Mouse (Mus musculus) limb, embryonic 12.5 days (tissue): ENCODE measurements around the gene 4921507P07Rik. TPM values are rescaled to one million over a fixed set of nuclear protein-coding genes. Genes with fewer than 3 reads are reported as not detected.

ENCODE experiments used
- ATAC-seq: fragments of 200-750 bp; cut with Nextera tagmentation; 2 replicates; pipeline ENCODE4 v1.8.0; 2017; ENCODE audit warnings: low read depth, moderate TSS enrichment; ENCODE audit not compliant: insufficient number of reproducible peaks, insufficient read depth, low FRiP score, low TSS enrichment
- H3K27ac ChIP-seq: fragments of 300-500 bp; sonication (generic); 2 replicates; pipeline ENCODE4 v1.5.1; 2016; ENCODE audit warnings: mild to moderate bottlenecking, moderate library complexity
- H3K27me3 ChIP-seq: fragments of 300-500 bp; sonication (generic); 2 replicates; pipeline ENCODE4 v1.6.1; 2016; ENCODE audit warnings: mild to moderate bottlenecking, moderate library complexity
- H3K36me3 ChIP-seq: fragments of 300-500 bp; sonication (generic); 2 replicates; pipeline ENCODE4 v1.6.1; 2016; ENCODE audit warnings: mild to moderate bottlenecking, moderate library complexity
- H3K4me1 ChIP-seq: fragments of 300-500 bp; sonication (generic); replicated peaks from 2 replicates; pipeline ENCODE4 v1.6.1; 2016
- H3K4me2 ChIP-seq: fragments of 300-500 bp; sonication (generic); 2 replicates; pipeline ENCODE4 v1.6.1; 2016; ENCODE audit warnings: mild to moderate bottlenecking, moderate library complexity
- H3K4me3 ChIP-seq: fragments of 300-500 bp; sonication (generic); replicated peaks from 2 replicates; pipeline ENCODE4 v1.5.1; 2016; ENCODE audit warnings: mild to moderate bottlenecking
- H3K9ac ChIP-seq: fragments of 300-500 bp; sonication (generic); replicated peaks from 2 replicates; pipeline ENCODE4 v1.6.1; 2016; ENCODE audit warnings: mild to moderate bottlenecking, moderate library complexity
- H3K9me3 ChIP-seq: fragments of 300-500 bp; sonication (generic); 2 replicates; pipeline ENCODE4 v1.6.1; 2016; ENCODE audit warnings: mild to moderate bottlenecking, moderate library complexity
- WGBS: fragments of 180-500 bp; shearing (Covaris S2); methylation state at CpG from one replicate; pipeline ENCODE4 v1.1.7; 2016; 5-methylcytosine and 5-hydroxymethylcytosine counted together
- polyA plus RNA-seq: library from polyadenylated mRNA; unstranded; fragments of >200 nt; fragmentation: Nextera tagmentation; extraction: Ambion mirVana; gene quantifications from 2 replicates; pipeline ENCODE4 v1.2.1, GENCODE M21; 2016

The 4921507P07Rik gene
- polyA plus RNA-seq, 1 experiment from 2014 or later, result 0.71 TPM

GRCm38 (mm10) chr6:50590234-50590633 lies 6.2 kb downstream of the 4921507P07Rik start:
- H3K27ac ChIP-seq, result no peak overlapping the region
- H3K4me2 ChIP-seq, result no peak overlapping the region
- no peak overlapping the region for H3K4me3 ChIP-seq
- 0 out of 2 replicates have a peak, but pooled peaks cover 2% of the 10 kb centered on the region for H3K4me1 ChIP-seq
- no peak overlapping the region for H3K9ac ChIP-seq
- H3K9me3 ChIP-seq, result no peaks in the 10 kb centered on the region
- WGBS, result 84% methylated on average over 3 of the region's 3 CpGs
- no peaks in the 10 kb centered on the region for H3K36me3 ChIP-seq
- H3K27me3 ChIP-seq, result peaks cover 1% of the 10 kb centered on the region; the same call in 1 of the 2 replicates
- ATAC-seq, result no peak

GRCm38 (mm10) chr6:50588251-50588650 lies 8.2 kb downstream of the 4921507P07Rik start:
- 98% methylated on average over 1 of the region's 1 CpGs for WGBS

GRCm38 (mm10) chr6:50587412-50587811 lies 9.0 kb downstream of the 4921507P07Rik start:
- Histone ChIP-seq H3K4me2 (no peak overlapping the region), H3K4me3 (no peak overlapping the region), H3K9ac (no peak overlapping the region), H3K27me3 (no peaks in the 10 kb centered on the region), H3K4me1 (0 out of 2 replicates have a peak, but pooled peaks cover 3% of the 10 kb centered on the region), H3K36me3 (no peaks in the 10 kb centered on the region), H3K27ac (no peak overlapping the region), H3K9me3 (no peaks in the 10 kb centered on the region)
- 87% methylated on average over 2 of the region's 2 CpGs for WGBS
- ATAC-seq, result no peak

More at GRCm38 (mm10) chr6:50588251-50588650, 8.2 kb downstream of the 4921507P07Rik start:
- Histone ChIP-seq H3K36me3 (no peaks in the 10 kb centered on the region), H3K27me3 (no peaks in the 10 kb centered on the region), H3K4me1 (0 out of 2 replicates have a peak, but pooled peaks cover 3% of the 10 kb centered on the region), H3K9me3 (no peaks in the 10 kb centered on the region), H3K4me2 (no peak overlapping the region), H3K9ac (no peak overlapping the region), H3K27ac (no peak overlapping the region), H3K4me3 (no peak overlapping the region)
- no peak for ATAC-seq

GRCm38 (mm10) chr6:50586316-50586715 lies 10.1 kb downstream of the 4921507P07Rik start:
- H3K4me2 ChIP-seq, result no peak overlapping the region
- ATAC-seq, result no peak
- no peak overlapping the region for H3K9ac ChIP-seq
- 72% methylated on average over 5 of the region's 5 CpGs for WGBS
- H3K36me3 ChIP-seq, result no peaks in the 10 kb centered on the region
- H3K4me1 ChIP-seq, result 0 out of 2 replicates have a peak, but pooled peaks cover 3% of the 10 kb centered on the region
- no peak overlapping the region for H3K27ac ChIP-seq
- H3K27me3 ChIP-seq, result no peaks in the 10 kb centered on the region
- no peak overlapping the region for H3K4me3 ChIP-seq
- no peaks in the 10 kb centered on the region for H3K9me3 ChIP-seq

GRCm38 (mm10) chr6:50585733-50586132 lies 10.7 kb downstream of the 4921507P07Rik start:
- 76% methylated on average over 7 of the region's 7 CpGs for WGBS
- Histone ChIP-seq H3K27me3 (no peaks in the 10 kb centered on the region), H3K9me3 (no peaks in the 10 kb centered on the region), H3K27ac (no peak overlapping the region), H3K9ac (no peak overlapping the region), H3K4me2 (no peak overlapping the region), H3K4me3 (no peak overlapping the region), H3K4me1 (0 out of 2 replicates have a peak, but pooled peaks cover 3% of the 10 kb centered on the region), H3K36me3 (no peaks in the 10 kb centered on the region)
- no peak for ATAC-seq

- Histone ChIP-seq H3K4me2 (no peak overlapping the region), H3K27me3 (no peaks in the 10 kb centered on the region), H3K9me3 (no peaks in the 10 kb centered on the region), H3K9ac (no peak overlapping the region), H3K4me3 (no peak overlapping the region), H3K27ac (no peak overlapping the region), H3K36me3 (no peaks in the 10 kb centered on the region), H3K4me1 (peaks cover 5% of the 10 kb centered on the region; the same call in 1 of the 2 replicates)
- WGBS, result 87% methylated on average over 1 of the region's 1 CpGs
- ATAC-seq, result no peak
These were observed 24.8 kb downstream of the 4921507P07Rik start for GRCm38 (mm10) chr6:50571661-50572060.

GRCm38 (mm10) chr6:50566997-50567255 lies 29.5 kb downstream of the 4921507P07Rik start:
- Histone ChIP-seq H3K4me2 (peak overlapping the region; percentile 71), H3K27ac (peak overlapping the region; percentile 80), H3K4me3 (peak overlapping the region; percentile 74), H3K36me3 (peaks cover 21% of the 10 kb centered on the region), H3K27me3 (no peaks in the 10 kb centered on the region), H3K9me3 (no peaks in the 10 kb centered on the region), H3K9ac (peak overlapping the region; percentile 74), H3K4me1 (peaks cover 10% of the 10 kb centered on the region; the same call in 1 of the 2 replicates)
- no peak for ATAC-seq
- WGBS, result 16% methylated on average over 6 of the region's 6 CpGs

GRCm38 (mm10) chr6:50566141-50566996 lies 30.1 kb downstream of the 4921507P07Rik start, which contains the start of gene Cycs:
Gene Cycs, minus strand, starts transcription at chr6:50566538.
- under 1% methylated on average over 78 of the region's 78 CpGs for WGBS
- peak; percentile 98 for ATAC-seq
- H3K4me2 ChIP-seq, result peak within 1 kb of the TSS; percentile 87
- H3K36me3 ChIP-seq, result peaks cover 21% of the 10 kb centered on the region
- no peaks in the 10 kb centered on the region for H3K27me3 ChIP-seq
- peak within 1 kb of the TSS; percentile 80 for H3K27ac ChIP-seq
- peak within 1 kb of the TSS; percentile 74 for H3K4me3 ChIP-seq
- peak within 1 kb of the TSS; percentile 76 for H3K9ac ChIP-seq
- no peaks in the 10 kb centered on the region for H3K9me3 ChIP-seq
- peaks cover 10% of the 10 kb centered on the region; the same call in 1 of the 2 replicates for H3K4me1 ChIP-seq

GRCm38 (mm10) chr6:50563651-50564050 lies 32.8 kb downstream of the 4921507P07Rik start:
- H3K4me2 ChIP-seq, result no peak overlapping the region
- 95% methylated on average over 3 of the region's 3 CpGs for WGBS

GRCm38 (mm10) chr6:50562421-50562820 lies 34.0 kb downstream of the 4921507P07Rik start:
- H3K4me3 ChIP-seq, result no peak overlapping the region
- no peak overlapping the region for H3K27ac ChIP-seq
- H3K9ac ChIP-seq, result no peak overlapping the region
- 91% methylated on average over 4 of the region's 4 CpGs for WGBS
- no peaks in the 10 kb centered on the region for H3K9me3 ChIP-seq
- H3K4me2 ChIP-seq, result no peak overlapping the region
- H3K36me3 ChIP-seq, result peaks cover 21% of the 10 kb centered on the region
- H3K4me1 ChIP-seq, result peaks cover 10% of the 10 kb centered on the region; the same call in 1 of the 2 replicates
- no peaks in the 10 kb centered on the region for H3K27me3 ChIP-seq
- ATAC-seq, result no peak

More at GRCm38 (mm10) chr6:50563651-50564050, 32.8 kb downstream of the 4921507P07Rik start:
- Histone ChIP-seq H3K4me1 (peaks cover 10% of the 10 kb centered on the region; the same call in 1 of the 2 replicates), H3K9ac (no peak overlapping the region), H3K9me3 (no peaks in the 10 kb centered on the region), H3K27me3 (no peaks in the 10 kb centered on the region), H3K27ac (no peak overlapping the region), H3K4me3 (no peak overlapping the region), H3K36me3 (peaks cover 21% of the 10 kb centered on the region)
- no peak for ATAC-seq

GRCm38 (mm10) chr6:50560776-50561175 lies 35.7 kb downstream of the 4921507P07Rik start:
- H3K4me2 ChIP-seq, result no peak overlapping the region
- no peaks in the 10 kb centered on the region for H3K27me3 ChIP-seq
- no peak overlapping the region for H3K9ac ChIP-seq
- peaks cover 6% of the 10 kb centered on the region; the same call in 1 of the 2 replicates for H3K4me1 ChIP-seq
- 85% methylated on average over 1 of the region's 1 CpGs for WGBS
- H3K36me3 ChIP-seq, result peaks cover 21% of the 10 kb centered on the region
- H3K4me3 ChIP-seq, result no peak overlapping the region
- no peak for ATAC-seq
- H3K27ac ChIP-seq, result no peak overlapping the region
- H3K9me3 ChIP-seq, result no peaks in the 10 kb centered on the region
